Mouse (Mus musculus) erythroid progenitor cell, adult 5-6 weeks (primary cell): ENCODE data around the gene A730071L15Rik. TPM values are rescaled to one million over a fixed set of nuclear protein-coding genes. Genes with fewer than 3 reads are reported as not detected.
A peak's percentile ranks its signal among the peaks of the same experiment; 100 is the strongest.

Experiments
- ATAC-seq: replicated peaks from 2 replicates; pipeline ENCODE4 v1.8.0; 2016; ENCODE audit warnings: moderate number of reproducible peaks, mild to moderate bottlenecking, moderate TSS enrichment, inconsistent platforms; ENCODE audit not compliant: poor library complexity, low FRiP score, severe bottlenecking
- total RNA-seq, 2 experiments: library from RNA; stranded (forward) in 1 of 2; stranded (reverse) in 1 of 2; fragments of 150-400 nt in 1 of 2; fragments of 186-747, 209-891 nt in 1 of 2; gene quantifications; 2 replicates each; pipeline versions ENCODE4 v1.2.3 to v1.2.4; 2015 to 2017; ENCODE audit warnings: low replicate concordance in 2 of 2

A730071L15Rik gene
- total RNA-seq, 2 experiments from 2014 or later = not detected

GRCm38 (mm10) chr11:6179194-6179593 is 20.6 kb upstream of the A730071L15Rik start:
- no peak for ATAC-seq

- no peak for ATAC-seq
Observed at GRCm38 (mm10) chr11:6180811-6181399, 18.9 kb upstream of the A730071L15Rik start.

GRCm38 (mm10) chr11:6183246-6183645 is 16.6 kb upstream of the A730071L15Rik start:
- no peak for ATAC-seq

GRCm38 (mm10) chr11:6184202-6184935 is 15.5 kb upstream of the A730071L15Rik start:
- ATAC-seq = no peak

GRCm38 (mm10) chr11:6187399-6187798 is 12.4 kb upstream of the A730071L15Rik start:
- no peak for ATAC-seq

GRCm38 (mm10) chr11:6187878-6188277 is 12.0 kb upstream of the A730071L15Rik start:
- peak; percentile 81 for ATAC-seq

GRCm38 (mm10) chr11:6196780-6197179 is 3.0 kb upstream of the A730071L15Rik start:
- ATAC-seq = no peak

GRCm38 (mm10) chr11:6198449-6198848 is 1.4 kb upstream of the A730071L15Rik start:
- no peak for ATAC-seq

- peak; percentile 97 for ATAC-seq
Observed at GRCm38 (mm10) chr11:6200087-6200569, 299 bp downstream of the A730071L15Rik start, which contains the start of gene Nudcd3. Gene Nudcd3, minus strand, starts transcription at chr11:6200415.

GRCm38 (mm10) chr11:6200570-6200969 is 741 bp downstream of the A730071L15Rik start:
- ATAC-seq = no peak

- ATAC-seq = no peak
Observed at GRCm38 (mm10) chr11:6207090-6207489, 7.3 kb downstream of the A730071L15Rik start.

GRCm38 (mm10) chr11:6208158-6208557 is 8.3 kb downstream of the A730071L15Rik start:
- ATAC-seq = no peak

GRCm38 (mm10) chr11:6216834-6217233 is 17.0 kb downstream of the A730071L15Rik start:
- no peak for ATAC-seq

GRCm38 (mm10) chr11:6218189-6218896 is 18.5 kb downstream of the A730071L15Rik start:
- ATAC-seq = no peak

GRCm38 (mm10) chr11:6219967-6220366 is 20.1 kb downstream of the A730071L15Rik start:
- no peak for ATAC-seq

- no peak for ATAC-seq
Observed at GRCm38 (mm10) chr11:6222187-6222586, 22.4 kb downstream of the A730071L15Rik start.

GRCm38 (mm10) chr11:6224541-6225229 is 24.9 kb downstream of the A730071L15Rik start:
- no peak for ATAC-seq

GRCm38 (mm10) chr11:6230012-6230411 is 30.2 kb downstream of the A730071L15Rik start, which contains the start of gene Npc1l1:
Gene Npc1l1, minus strand, starts transcription at chr11:6230143.
- ATAC-seq = no peak

- no peak for ATAC-seq
Observed at GRCm38 (mm10) chr11:6233025-6233424, 33.2 kb downstream of the A730071L15Rik start.

GRCm38 (mm10) chr11:6244707-6245106 is 44.9 kb downstream of the A730071L15Rik start:
- ATAC-seq = no peak
